Mouse (Mus musculus) CH12.LX (cell line): ENCODE data around the gene Ctrl. TPM values are rescaled to one million over a fixed set of nuclear protein-coding genes. Genes with fewer than 3 reads are reported as not detected.

Experiments
- DNase-seq: peaks from one replicate; pipeline ENCODE4 v3.0.0-alpha.2; 2013; ENCODE audit errors: extremely low read depth
- H3K27ac ChIP-seq: 2 replicates; pipeline ENCODE4 v1.5.1; 2012; ENCODE audit warnings: low read depth, mild to moderate bottlenecking, control low read depth, moderate library complexity; ENCODE audit not compliant: insufficient read depth
- H3K27me3 ChIP-seq: replicated peaks from 2 replicates; pipeline ENCODE3; 2012; ENCODE audit warnings: inconsistent platforms
- H3K36me3 ChIP-seq, 2 experiments: replicated peaks in 1 of 2; 2 replicates each; pipeline versions ENCODE3 to v1.6.1; 2012; ENCODE audit warnings: inconsistent platforms in 1 of 2, low read length in 1 of 2, mild to moderate bottlenecking in 1 of 2, mixed read lengths in 1 of 2, moderate library complexity in 1 of 2; ENCODE audit not compliant: control insufficient read depth in 1 of 2, insufficient read depth in 1 of 2
- H3K4me1 ChIP-seq, 2 experiments: 2 replicates each; pipeline ENCODE4 v1.6.1; 2012; ENCODE audit warnings: inconsistent platforms in 1 of 2, moderate library complexity in 1 of 2; ENCODE audit not compliant: insufficient read depth in 2 of 2, control insufficient read depth in 1 of 2
- H3K4me2 ChIP-seq: 2 replicates; pipeline ENCODE4 v1.6.1; 2012; ENCODE audit warnings: low read depth, mild to moderate bottlenecking, control low read depth; ENCODE audit not compliant: poor library complexity, insufficient read depth, severe bottlenecking
- H3K4me3 ChIP-seq, 3 experiments: fragments of 150-350 bp in 1 of 3; sonication (generic) in 1 of 3; replicated peaks in 1 of 3; 2 replicates each; pipeline versions ENCODE3 to v1.5.1; 2011 to 2012; ENCODE audit warnings: low read depth in 2 of 3, low read length in 2 of 3, mild to moderate bottlenecking in 2 of 3, moderate library complexity in 2 of 3, control low read depth in 1 of 3, improper control_type of control experiment in 1 of 3, inconsistent platforms in 1 of 3, mixed read lengths in 1 of 3; ENCODE audit not compliant: poor library complexity in 1 of 3
- H3K79me2 ChIP-seq: replicated peaks from 2 replicates; pipeline ENCODE4 v1.6.1; 2012; ENCODE audit warnings: mild to moderate bottlenecking, moderate library complexity; ENCODE audit not compliant: control insufficient read depth, poor library complexity, insufficient read depth, severe bottlenecking; ENCODE audit errors: extremely low read depth
- H3K9ac ChIP-seq: 2 replicates; pipeline ENCODE4 v1.6.1; 2012; ENCODE audit warnings: low read depth, mild to moderate bottlenecking, control low read depth, moderate library complexity; ENCODE audit not compliant: insufficient read depth
- H3K9me3 ChIP-seq: replicated peaks from 2 replicates; pipeline ENCODE3; 2012; ENCODE audit warnings: low read length, inconsistent platforms, mixed read lengths
- BHLHE40 ChIP-seq: IDR thresholded peaks from 2 replicates; pipeline ENCODE4 v1.6.1; 2011; ENCODE audit warnings: mild to moderate bottlenecking, low read depth, low read length, improper control_type of control experiment
- CHD1 ChIP-seq: IDR thresholded peaks from 2 replicates; pipeline ENCODE4 v1.6.1; 2012; ENCODE audit warnings: low read depth, low read length, improper control_type of control experiment, inconsistent platforms
- CHD2 ChIP-seq: IDR thresholded peaks from 2 replicates; pipeline ENCODE4 v1.6.1; 2011; ENCODE audit warnings: low read length, improper control_type of control experiment
- E2F4 ChIP-seq: IDR thresholded peaks from 2 replicates; pipeline ENCODE4 v1.6.1; 2011; ENCODE audit warnings: low read depth, low read length, improper control_type of control experiment; ENCODE audit not compliant: insufficient replicate concordance
- ELF1 ChIP-seq: IDR thresholded peaks from 2 replicates; pipeline ENCODE4 v1.6.1; 2014; ENCODE audit warnings: low read depth, mild to moderate bottlenecking, inconsistent platforms, low read length, improper control_type of control experiment
- ETS1 ChIP-seq: conservative IDR thresholded peaks from 2 replicates; pipeline ENCODE4 v1.6.1; 2012; ENCODE audit warnings: low read depth, mild to moderate bottlenecking, inconsistent platforms, low read length, improper control_type of control experiment, moderate library complexity
- HCFC1 ChIP-seq: IDR thresholded peaks from 2 replicates; pipeline ENCODE4 v1.6.1; 2012; ENCODE audit warnings: low read depth, mild to moderate bottlenecking, inconsistent platforms, low read length, improper control_type of control experiment
- IRF4 ChIP-seq: IDR thresholded peaks from 2 replicates; pipeline ENCODE4 v1.6.1; 2014; ENCODE audit warnings: low read depth, mild to moderate bottlenecking, inconsistent platforms, low read length, improper control_type of control experiment
- JUN ChIP-seq: IDR thresholded peaks from 2 replicates; pipeline ENCODE4 v1.6.1; 2011; ENCODE audit warnings: low read depth, mild to moderate bottlenecking, low read length, improper control_type of control experiment, moderate library complexity; ENCODE audit not compliant: insufficient read depth
- JUND ChIP-seq: conservative IDR thresholded peaks from 2 replicates; pipeline ENCODE4 v1.6.1; 2011; ENCODE audit warnings: low read depth, low read length, improper control_type of control experiment
- MAFK ChIP-seq: IDR thresholded peaks from 2 replicates; pipeline ENCODE4 v1.6.1; 2011; ENCODE audit warnings: low read length, improper control_type of control experiment; ENCODE audit not compliant: insufficient replicate concordance
- MEF2A ChIP-seq: IDR thresholded peaks from 2 replicates; pipeline ENCODE4 v1.6.1; 2014; ENCODE audit warnings: low read depth, mild to moderate bottlenecking, inconsistent platforms, low read length, improper control_type of control experiment, borderline replicate concordance
- MXI1 ChIP-seq: IDR thresholded peaks from 2 replicates; pipeline ENCODE4 v1.6.1; 2011; ENCODE audit warnings: mild to moderate bottlenecking, low read depth, low read length, improper control_type of control experiment
- NELFE ChIP-seq: IDR thresholded peaks from 2 replicates; pipeline ENCODE4 v1.6.1; 2011; ENCODE audit warnings: low read depth, low read length, improper control_type of control experiment
- NRF1 ChIP-seq: IDR thresholded peaks from 2 replicates; pipeline ENCODE4 v1.6.1; 2014; ENCODE audit warnings: low read depth, mild to moderate bottlenecking, inconsistent platforms, low read length, improper control_type of control experiment, moderate library complexity
- PAX5 ChIP-seq: IDR thresholded peaks from 2 replicates; pipeline ENCODE4 v1.6.1; 2012; ENCODE audit warnings: low read length, inconsistent platforms, mixed read lengths
- POLR2A ChIP-seq: IDR thresholded peaks from 2 replicates; pipeline ENCODE4 v1.6.1; 2011; ENCODE audit warnings: low read depth, mild to moderate bottlenecking, improper control_type of control experiment, low read length
- SIN3A ChIP-seq: IDR thresholded peaks from 2 replicates; pipeline ENCODE4 v1.6.1; 2012; ENCODE audit warnings: low read length, improper control_type of control experiment, inconsistent platforms
- SMC3 ChIP-seq: IDR thresholded peaks from 2 replicates; pipeline ENCODE4 v1.6.1; 2011; ENCODE audit warnings: low read depth, low read length, improper control_type of control experiment
- TBP ChIP-seq: conservative IDR thresholded peaks from 2 replicates; pipeline ENCODE4 v1.6.1; 2011; ENCODE audit warnings: low read depth, low read length, improper control_type of control experiment
- TCF12 ChIP-seq: IDR thresholded peaks from 2 replicates; pipeline ENCODE4 v1.6.1; 2014; ENCODE audit warnings: low read depth, mild to moderate bottlenecking, inconsistent platforms, low read length, improper control_type of control experiment
- UBTF ChIP-seq: IDR thresholded peaks from 2 replicates; pipeline ENCODE4 v1.6.1; 2012; ENCODE audit warnings: low read depth, mild to moderate bottlenecking, inconsistent platforms, low read length, improper control_type of control experiment, moderate library complexity
- USF2 ChIP-seq: conservative IDR thresholded peaks from 2 replicates; pipeline ENCODE4 v1.6.1; 2011; ENCODE audit warnings: low read depth, low read length, improper control_type of control experiment
- ZKSCAN1 ChIP-seq: IDR thresholded peaks from 2 replicates; pipeline ENCODE4 v1.6.1; 2012; ENCODE audit warnings: low read depth, inconsistent platforms, low read length, improper control_type of control experiment, borderline replicate concordance
- ZMIZ1 ChIP-seq: IDR thresholded peaks from 2 replicates; pipeline ENCODE4 v1.6.1; 2012; ENCODE audit warnings: low read depth, mild to moderate bottlenecking, inconsistent platforms, low read length, improper control_type of control experiment
- ZNF384 ChIP-seq: IDR thresholded peaks from 2 replicates; pipeline ENCODE4 v1.6.1; 2012; ENCODE audit warnings: low read depth, low read length, improper control_type of control experiment, inconsistent platforms
- dilution Hi-C: fragments of 300-500 bp; cut with MboI; formaldehyde crosslinking; loops from 2 replicates; pipeline ENCODE4 v1.14.3; 2020; ENCODE audit warnings: low sequenced_read_pairs; ENCODE audit not compliant: extremely low pct_unique_long_range_greater_than_20kb, extremely low pct_ligation_motif_present
- in situ Hi-C: fragments of 300-500 bp; cut with MboI; formaldehyde crosslinking; loops from 3 replicates; pipeline ENCODE4 v1.14.3; 2019; ENCODE audit warnings: low sequenced_read_pairs, low pct_ligation_motif_present, low pct_unique_long_range_greater_than_20kb, mixed read lengths
- polyA plus RNA-seq: library from polyadenylated mRNA; unstranded; fragments of >175 nt; gene quantifications from 2 replicates; pipeline ENCODE4 v1.2.1, GENCODE M21; 2012; ENCODE audit warnings: low read depth; ENCODE audit not compliant: insufficient read length
- total RNA-seq, 2 experiments: library from RNA; depleted of rRNA; stranded (reverse); fragments of 300-350 nt in 1 of 2; fragments of >200 nt in 1 of 2; gene quantifications; 2 replicates each; pipeline ENCODE4 v1.2.3; 2012 to 2014

Gene Ctrl
- total and polyA plus RNA-seq, 3 experiments: 1.3 to 5.3 (median 2.0) TPM

DNA sequence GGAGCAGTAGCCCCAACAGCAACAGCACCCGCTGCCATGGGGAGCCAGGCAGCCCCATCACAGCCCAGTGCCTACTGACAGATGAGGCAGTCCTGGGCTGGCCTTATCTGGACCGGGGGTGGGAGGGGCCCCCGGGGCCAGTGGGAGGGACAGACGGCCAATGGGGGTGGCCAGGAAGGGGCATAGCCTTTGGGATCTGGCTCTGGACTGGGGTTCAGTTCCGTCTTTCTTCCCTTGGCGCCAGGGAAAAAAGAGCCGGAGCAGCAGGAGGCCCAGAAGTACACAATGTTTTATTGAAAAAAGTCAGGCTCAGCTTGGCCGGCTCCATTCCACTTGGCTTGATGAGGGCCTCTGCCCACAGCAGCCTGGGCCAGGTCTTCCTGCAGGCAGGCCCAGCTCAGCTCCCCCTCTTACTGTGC is 9.7 kb upstream of the Ctrl start, which contains the start of gene Lcat:
TSS of gene Lcat (minus strand) at position 62 of the 419 bp plus-strand sequence.
- H3K79me2 ChIP-seq: no peaks in the 10 kb centered on the region
- no peak for TF ChIP-seq JUND
- no peak for TF ChIP-seq NRF1
- TF ChIP-seq JUN: no peak
- TF ChIP-seq SIN3A: no peak
- TF ChIP-seq USF2: no peak
- no peak for TF ChIP-seq TCF12
- no peak for TF ChIP-seq POLR2A
- no peak for TF ChIP-seq HCFC1
- TF ChIP-seq BHLHE40: no peak
- TF ChIP-seq CHD2: no peak
- TF ChIP-seq SMC3: no peak
- no peak within 1 kb of the TSS for H3K4me3 ChIP-seq
- no peak within 1 kb of the TSS for H3K4me2 ChIP-seq
- dilution Hi-C loops (no loop called here), in situ Hi-C loops (no loop called here)
- H3K4me1 ChIP-seq: peaks cover 0 to 15% of the 10 kb centered on the region in 2 experiments; a peak in 2 of 4 replicates
- no peak for DNase-seq
- peaks cover 22 to 71% of the 10 kb centered on the region in 2 experiments for H3K36me3 ChIP-seq
- no peaks in the 10 kb centered on the region for H3K9me3 ChIP-seq
- no peak within 1 kb of the TSS for H3K9ac ChIP-seq
- no peaks in the 10 kb centered on the region for H3K27me3 ChIP-seq
- no peak within 1 kb of the TSS for H3K27ac ChIP-seq

GRCm38 (mm10) chr8:105942542-105942941 is 8.9 kb upstream of the Ctrl start:
- no peak for DNase-seq
- Histone ChIP-seq H3K4me3 (no peak overlapping the region), H3K4me1 (peaks cover 0 to 15% of the 10 kb centered on the region in 2 experiments; a peak in 2 of 4 replicates), H3K27ac (no peak overlapping the region), H3K9me3 (no peaks in the 10 kb centered on the region), H3K27me3 (no peaks in the 10 kb centered on the region), H3K9ac (no peak overlapping the region), H3K79me2 (no peaks in the 10 kb centered on the region), H3K36me3 (peaks cover 22 to 63% of the 10 kb centered on the region in 2 experiments), H3K4me2 (no peak overlapping the region)
- in situ Hi-C loops: no loop called here
- no peak for TF ChIP-seq MEF2A
- no peak for TF ChIP-seq ZNF384
- no peak for TF ChIP-seq SIN3A
- TF ChIP-seq UBTF: no peak
- TF ChIP-seq CHD1: no peak
- TF ChIP-seq JUND: no peak
- TF ChIP-seq ETS1: no peak
- no peak for TF ChIP-seq TBP
- no peak for TF ChIP-seq ELF1
- no peak for TF ChIP-seq E2F4
- TF ChIP-seq PAX5: no peak
- no peak for TF ChIP-seq MAFK
- TF ChIP-seq ZMIZ1: no peak
- TF ChIP-seq NELFE: no peak
- no peak for TF ChIP-seq ZKSCAN1
- no peak for TF ChIP-seq NRF1
- TF ChIP-seq IRF4: no peak
- TF ChIP-seq MXI1: no peak
- dilution Hi-C loops: no loop called here
